Mouse (Mus musculus) heart, embryonic 13.5 days (tissue): ENCODE measurements around the gene Ogdh. TPM values are rescaled to one million over a fixed set of nuclear protein-coding genes. Genes with fewer than 3 reads are reported as not detected.

Experiments used
- ATAC-seq: fragments of 200-750 bp; cut with Nextera tagmentation; 2 replicates; pipeline ENCODE4 v1.8.0; 2017; ENCODE audit warnings: moderate TSS enrichment; ENCODE audit not compliant: insufficient number of reproducible peaks, low FRiP score, low TSS enrichment; ENCODE audit errors: extremely low read depth
- H3K27ac ChIP-seq: fragments of 300-500 bp; sonication (generic); replicated peaks from 2 replicates; pipeline ENCODE4 v1.5.1; 2015; ENCODE audit warnings: moderate library complexity, mild to moderate bottlenecking, inconsistent platforms
- H3K27me3 ChIP-seq: fragments of 300-500 bp; sonication (generic); replicated peaks from 2 replicates; pipeline ENCODE4 v1.6.1; 2015; ENCODE audit warnings: mild to moderate bottlenecking, inconsistent platforms
- H3K36me3 ChIP-seq: fragments of 300-500 bp; sonication (generic); 2 replicates; pipeline ENCODE4 v1.6.1; 2015; ENCODE audit warnings: mild to moderate bottlenecking, inconsistent platforms
- H3K4me1 ChIP-seq: fragments of 300-500 bp; sonication (generic); 2 replicates; pipeline ENCODE4 v1.6.1; 2015; ENCODE audit warnings: inconsistent platforms
- H3K4me2 ChIP-seq: fragments of 300-500 bp; sonication (generic); 2 replicates; pipeline ENCODE4 v1.6.1; 2015; ENCODE audit warnings: inconsistent platforms, mild to moderate bottlenecking, moderate library complexity
- H3K4me3 ChIP-seq: fragments of 300-500 bp; sonication (generic); 2 replicates; pipeline ENCODE4 v1.5.1; 2015; ENCODE audit warnings: moderate library complexity, mild to moderate bottlenecking, inconsistent platforms
- H3K9ac ChIP-seq: fragments of 300-500 bp; sonication (generic); 2 replicates; pipeline ENCODE4 v1.6.1; 2015; ENCODE audit warnings: inconsistent platforms, mild to moderate bottlenecking, moderate library complexity
- H3K9me3 ChIP-seq: fragments of 300-500 bp; sonication (generic); 2 replicates; pipeline ENCODE4 v1.6.1; 2016; ENCODE audit warnings: inconsistent platforms
- WGBS: fragments of 180-500 bp; shearing (Covaris S2); methylation state at CpG from one replicate; pipeline ENCODE4 v1.1.7; 2015; ENCODE audit warnings: mixed read lengths; 5-methylcytosine and 5-hydroxymethylcytosine counted together
- polyA plus RNA-seq: library from polyadenylated mRNA; unstranded; fragments of >200 nt; fragmentation: Nextera tagmentation; extraction: Ambion mirVana; gene quantifications from 2 replicates; pipeline ENCODE4 v1.2.1, GENCODE M21; 2015

The Ogdh gene
- polyA plus RNA-seq, 1 experiment from 2014 or later = 229 TPM

GRCm38 (mm10) chr11:6274387-6275093, 16.9 kb upstream of the Ogdh start, which contains the start of gene Tmed4:
Tmed4 (minus strand) TSS chr11:6274870.
- Histone ChIP-seq H3K27ac (peak within 1 kb of the TSS; percentile 62), H3K9me3 (no peaks in the 10 kb centered on the region), H3K9ac (peak within 1 kb of the TSS; percentile 97), H3K27me3 (no peaks in the 10 kb centered on the region), H3K4me1 (peaks cover 19% of the 10 kb centered on the region), H3K4me3 (peak within 1 kb of the TSS; percentile 98), H3K4me2 (peak within 1 kb of the TSS; percentile 95), H3K36me3 (peaks cover 32% of the 10 kb centered on the region)
- ATAC-seq = peak; percentile 92
- under 1% methylated on average over 39 of the region's 39 CpGs for WGBS

GRCm38 (mm10) chr11:6275094-6275484, 16.3 kb upstream of the Ogdh start:
- no peak; the same call in 1 of the 2 replicates for ATAC-seq
- peak overlapping the region; percentile 62; the same call in 1 of the 2 replicates for H3K27ac ChIP-seq
- peak overlapping the region; percentile 95 for H3K4me2 ChIP-seq
- H3K4me1 ChIP-seq = peaks cover 19% of the 10 kb centered on the region
- no peaks in the 10 kb centered on the region for H3K9me3 ChIP-seq
- H3K27me3 ChIP-seq = no peaks in the 10 kb centered on the region
- peak overlapping the region; percentile 98 for H3K4me3 ChIP-seq
- 28% methylated on average over 7 of the region's 7 CpGs for WGBS
- peaks cover 29% of the 10 kb centered on the region for H3K36me3 ChIP-seq
- peak overlapping the region; percentile 97 for H3K9ac ChIP-seq

- H3K27me3 ChIP-seq = no peaks in the 10 kb centered on the region
- H3K4me2 ChIP-seq = no peak overlapping the region
- no peak for ATAC-seq
- 72% methylated on average over 3 of the region's 3 CpGs for WGBS
- H3K4me3 ChIP-seq = no peak overlapping the region
- peaks cover 19% of the 10 kb centered on the region for H3K4me1 ChIP-seq
- H3K9me3 ChIP-seq = peaks cover 9% of the 10 kb centered on the region; the same call in 1 of the 2 replicates
- H3K9ac ChIP-seq = no peak overlapping the region
- peaks cover 16% of the 10 kb centered on the region for H3K36me3 ChIP-seq
- no peak overlapping the region for H3K27ac ChIP-seq
These were observed 15.0 kb upstream of the Ogdh start for GRCm38 (mm10) chr11:6276466-6276865.

GRCm38 (mm10) chr11:6282940-6283339, 8.5 kb upstream of the Ogdh start:
- no peak for ATAC-seq
- WGBS = 67% methylated on average over 3 of the region's 3 CpGs
- H3K4me3 ChIP-seq = no peak overlapping the region
- no peaks in the 10 kb centered on the region for H3K36me3 ChIP-seq
- peaks cover 9% of the 10 kb centered on the region; the same call in 1 of the 2 replicates for H3K9me3 ChIP-seq
- H3K27me3 ChIP-seq = no peaks in the 10 kb centered on the region
- no peak overlapping the region for H3K9ac ChIP-seq
- H3K4me2 ChIP-seq = no peak overlapping the region
- no peaks in the 10 kb centered on the region for H3K4me1 ChIP-seq
- no peak overlapping the region for H3K27ac ChIP-seq

- Histone ChIP-seq H3K4me3 (no peak overlapping the region), H3K27me3 (no peaks in the 10 kb centered on the region), H3K4me1 (peaks cover 31% of the 10 kb centered on the region), H3K36me3 (no peaks in the 10 kb centered on the region), H3K27ac (no peak overlapping the region), H3K4me2 (no peak overlapping the region), H3K9ac (no peak overlapping the region), H3K9me3 (no peaks in the 10 kb centered on the region)
- no peak for ATAC-seq
- WGBS = 80% methylated on average over 3 of the region's 3 CpGs
These were observed 1.3 kb upstream of the Ogdh start for GRCm38 (mm10) chr11:6290138-6290537.

- Histone ChIP-seq H3K4me3 (peak overlapping the region; percentile 77), H3K9ac (peak overlapping the region; percentile 89), H3K4me2 (peak overlapping the region; percentile 72), H3K4me1 (peaks cover 35% of the 10 kb centered on the region), H3K27ac (peak overlapping the region; percentile 94), H3K9me3 (no peaks in the 10 kb centered on the region), H3K36me3 (no peaks in the 10 kb centered on the region), H3K27me3 (no peaks in the 10 kb centered on the region)
- ATAC-seq = no peak
- 29% methylated on average over 3 of the region's 3 CpGs for WGBS
These were observed 550 bp upstream of the Ogdh start for GRCm38 (mm10) chr11:6290883-6291282.

GRCm38 (mm10) chr11:6292116-6292987, 919 bp downstream of the Ogdh start:
- peaks cover 6% of the 10 kb centered on the region for H3K36me3 ChIP-seq
- peak overlapping the region; percentile 94 for H3K27ac ChIP-seq
- H3K9ac ChIP-seq = peak overlapping the region; percentile 89
- H3K4me1 ChIP-seq = peaks cover 38% of the 10 kb centered on the region
- peak overlapping the region; percentile 72 for H3K4me2 ChIP-seq
- no peaks in the 10 kb centered on the region for H3K27me3 ChIP-seq
- H3K4me3 ChIP-seq = peak overlapping the region; percentile 77
- 7% methylated on average over 33 of the region's 33 CpGs for WGBS
- ATAC-seq = 0 out of 2 replicates have a peak, but pooled peaks have one; percentile 0
- no peaks in the 10 kb centered on the region for H3K9me3 ChIP-seq

GRCm38 (mm10) chr11:6292988-6293349, 1.5 kb downstream of the Ogdh start:
- no peak for ATAC-seq
- no peaks in the 10 kb centered on the region for H3K27me3 ChIP-seq
- 84% methylated on average over 4 of the region's 4 CpGs for WGBS
- no peaks in the 10 kb centered on the region for H3K9me3 ChIP-seq
- H3K27ac ChIP-seq = peak overlapping the region; percentile 94
- peak overlapping the region; percentile 89 for H3K9ac ChIP-seq
- H3K4me3 ChIP-seq = peak overlapping the region; percentile 77
- peaks cover 38% of the 10 kb centered on the region for H3K4me1 ChIP-seq
- peak overlapping the region; percentile 72 for H3K4me2 ChIP-seq
- peaks cover 13% of the 10 kb centered on the region for H3K36me3 ChIP-seq

GRCm38 (mm10) chr11:6293601-6294000, 2.2 kb downstream of the Ogdh start:
- Histone ChIP-seq H3K4me2 (peak overlapping the region; percentile 72), H3K4me3 (peak overlapping the region; percentile 77; the same call in 1 of the 2 replicates), H3K27ac (no peak overlapping the region), H3K9me3 (no peaks in the 10 kb centered on the region), H3K27me3 (no peaks in the 10 kb centered on the region), H3K4me1 (peaks cover 38% of the 10 kb centered on the region), H3K9ac (no peak overlapping the region), H3K36me3 (peaks cover 19% of the 10 kb centered on the region)
- WGBS = 87% methylated on average over 2 of the region's 2 CpGs
- ATAC-seq = no peak

- Histone ChIP-seq H3K4me2 (peak overlapping the region; percentile 72), H3K9ac (no peak overlapping the region), H3K27me3 (no peaks in the 10 kb centered on the region), H3K9me3 (no peaks in the 10 kb centered on the region), H3K4me3 (no peak overlapping the region), H3K36me3 (peaks cover 29% of the 10 kb centered on the region), H3K27ac (no peak overlapping the region), H3K4me1 (peaks cover 38% of the 10 kb centered on the region)
- no peak for ATAC-seq
- 82% methylated on average over 4 of the region's 4 CpGs for WGBS
These were observed 3.2 kb downstream of the Ogdh start for GRCm38 (mm10) chr11:6294632-6295031.

- H3K36me3 ChIP-seq = peaks cover 44% of the 10 kb centered on the region
- no peak for ATAC-seq
- peaks cover 33% of the 10 kb centered on the region for H3K4me1 ChIP-seq
- no peaks in the 10 kb centered on the region for H3K9me3 ChIP-seq
- no peak overlapping the region for H3K9ac ChIP-seq
- no peak overlapping the region for H3K4me2 ChIP-seq
- H3K27ac ChIP-seq = no peak overlapping the region
- no peaks in the 10 kb centered on the region for H3K27me3 ChIP-seq
- H3K4me3 ChIP-seq = no peak overlapping the region
These were observed 4.6 kb downstream of the Ogdh start for GRCm38 (mm10) chr11:6296077-6296476.
